Mouse (Mus musculus) c-Kit-positive CD71-positive TER-119-positive erythroid progenitor cells, embryonic 14.5 days (primary cell): Measurements from ENCODE around the gene Abhd5.

Source experiments
- DNase-seq: peaks from one replicate; pipeline ENCODE4 v3.0.0-alpha.2; 2013; ENCODE audit warnings: low spot score

Gene Abhd5

DNA sequence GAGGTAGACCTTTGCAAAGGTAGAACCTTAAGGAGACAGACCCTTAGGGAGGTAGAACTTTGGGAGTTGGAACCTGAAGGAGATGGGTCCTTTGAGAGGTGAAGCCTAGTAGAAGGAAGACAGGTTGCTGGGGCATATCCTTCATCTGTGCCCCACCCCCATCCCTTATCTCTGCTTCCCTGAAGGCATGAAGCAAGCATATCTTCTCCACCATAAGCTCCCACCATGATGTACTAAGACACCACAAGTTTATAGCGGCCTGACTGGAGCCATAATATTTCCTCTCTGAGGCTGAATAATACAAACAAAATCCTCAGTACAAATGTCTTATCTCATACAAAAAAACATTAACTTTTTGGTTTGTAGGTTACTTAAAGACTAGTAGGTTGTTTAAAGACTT lies 3.5 kb upstream of the Abhd5 start:
- peak; percentile 77 for DNase-seq

GRCm38 (mm10) chr9:122349286-122349685 lies 2.1 kb upstream of the Abhd5 start:
- no peak for DNase-seq

DNA sequence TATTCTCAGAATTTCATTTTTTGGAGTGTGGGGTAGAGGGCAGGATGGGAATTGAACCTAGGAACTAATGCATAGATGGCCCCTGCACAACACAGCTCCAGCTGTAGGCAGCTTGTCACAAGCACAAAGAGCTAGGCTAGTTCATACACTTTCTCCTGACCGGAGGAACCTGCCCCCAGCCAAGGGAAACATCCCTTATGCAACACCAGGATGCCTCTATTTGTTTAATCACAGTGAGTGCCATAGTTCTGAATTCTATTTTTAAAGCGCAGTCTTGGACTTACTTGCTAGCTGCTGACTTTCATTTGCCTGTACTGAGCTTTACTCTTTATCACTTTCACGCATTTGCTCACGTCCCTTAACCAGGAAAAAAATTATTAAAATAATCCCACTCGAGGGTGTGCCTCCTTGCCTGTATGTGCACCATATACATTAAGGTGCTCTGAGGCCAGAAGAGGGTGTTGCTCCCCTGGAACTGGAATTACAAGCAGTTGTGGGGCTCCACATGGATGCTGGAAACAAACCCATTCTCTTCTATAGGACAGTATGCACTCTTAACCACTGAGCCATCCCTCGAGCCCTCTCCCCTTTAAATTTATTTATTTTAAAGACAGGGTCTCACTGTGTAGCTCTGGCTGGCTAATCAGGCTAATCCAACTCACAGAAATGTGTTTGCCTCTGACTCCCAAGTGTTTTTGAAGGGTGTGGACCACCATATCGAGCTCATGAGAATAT lies 845 bp upstream of the Abhd5 start:
- DNase-seq, result no peak

DNA sequence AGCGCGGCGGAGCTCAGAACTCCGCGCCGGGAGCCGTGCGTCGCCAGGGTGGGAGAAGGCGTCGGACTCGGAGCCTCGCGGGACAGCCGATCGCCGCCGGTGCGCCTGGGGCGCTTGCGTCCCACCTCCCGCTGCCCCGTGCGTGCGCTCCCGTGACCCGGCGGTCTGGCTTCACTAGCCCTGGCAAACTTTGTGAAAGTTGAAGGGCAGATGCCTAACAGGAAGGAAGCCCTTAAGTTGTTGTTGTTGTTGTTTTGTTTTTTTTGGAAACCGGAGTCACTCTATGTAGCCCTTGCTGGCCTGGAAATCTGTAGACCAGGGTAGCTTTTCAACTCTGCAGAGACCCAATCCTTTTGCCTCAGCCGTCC lies 601 bp downstream of the Abhd5 start:
- peak; percentile 49 for DNase-seq

GRCm38 (mm10) chr9:122352911-122353310 lies 1.5 kb downstream of the Abhd5 start:
- DNase-seq, result no peak

GRCm38 (mm10) chr9:122354240-122354639 lies 2.8 kb downstream of the Abhd5 start:
- DNase-seq, result no peak

DNA sequence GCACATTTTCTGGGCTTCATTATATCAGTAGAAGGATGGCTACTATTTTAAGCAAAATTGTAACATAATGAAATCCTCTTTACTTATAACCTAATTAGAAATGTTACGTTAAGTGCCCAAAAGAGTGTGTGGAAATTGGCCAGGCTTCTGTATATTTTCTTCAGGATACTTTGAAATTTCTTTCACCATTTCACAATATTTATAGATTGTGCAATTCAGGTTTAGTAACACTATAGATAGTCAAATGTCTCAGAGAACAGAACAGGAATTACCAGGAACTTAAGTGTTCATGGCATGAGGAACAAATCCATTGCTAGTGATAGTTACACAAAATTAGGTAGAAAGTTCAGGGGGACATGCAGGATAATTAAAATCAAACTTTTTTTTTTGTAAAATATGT lies 5.7 kb downstream of the Abhd5 start:
- no peak for DNase-seq

- no peak for DNase-seq
Observed at GRCm38 (mm10) chr9:122357626-122358025, 6.2 kb downstream of the Abhd5 start.

- no peak for DNase-seq
Observed at GRCm38 (mm10) chr9:122364171-122364570, 12.8 kb downstream of the Abhd5 start.

GRCm38 (mm10) chr9:122370292-122370794 lies 18.9 kb downstream of the Abhd5 start:
- DNase-seq, result no peak

- no peak for DNase-seq
Observed at GRCm38 (mm10) chr9:122372506-122372905, 21.1 kb downstream of the Abhd5 start.

- DNase-seq, result no peak
Observed at GRCm38 (mm10) chr9:122372991-122373390, 21.6 kb downstream of the Abhd5 start.

DNA sequence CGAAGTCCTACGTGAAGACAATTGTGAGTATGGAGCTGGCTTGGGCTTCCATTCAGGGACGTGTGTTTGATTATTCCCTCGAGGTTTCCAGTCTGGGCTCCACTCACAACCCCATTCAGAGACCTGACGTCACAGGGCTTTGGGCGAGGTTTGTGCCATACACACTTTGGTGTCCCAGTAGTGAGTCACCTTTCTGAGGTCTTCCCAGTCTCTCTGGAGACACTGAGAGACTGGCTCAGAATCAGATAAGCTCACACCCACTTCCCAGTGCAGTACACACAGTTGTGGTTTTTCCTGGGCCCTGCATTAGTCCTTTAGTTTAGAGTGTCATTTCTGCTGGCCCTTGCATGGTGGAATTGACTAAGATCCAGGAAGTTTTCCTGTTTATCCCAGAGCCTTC lies 27.6 kb downstream of the Abhd5 start:
- DNase-seq, result no peak

DNA sequence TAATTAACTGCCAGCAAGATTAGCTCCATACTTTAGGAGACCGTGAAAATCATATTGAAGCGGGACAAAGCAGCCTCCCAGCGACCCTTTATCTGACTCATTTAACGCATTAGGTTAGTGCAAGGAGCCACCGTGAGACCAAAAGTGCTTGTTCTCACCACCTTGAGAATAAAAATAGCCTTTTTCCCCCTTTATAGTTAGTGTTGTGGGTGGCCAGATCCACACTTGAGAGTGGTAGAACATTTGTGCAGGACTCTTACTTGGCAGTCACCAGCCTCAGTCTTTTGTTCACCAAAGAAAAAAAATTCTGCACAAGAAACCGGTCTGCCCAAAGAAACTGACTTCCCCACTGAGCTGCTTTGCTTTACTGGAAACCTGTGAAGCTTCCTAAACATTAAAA lies 29.6 kb downstream of the Abhd5 start:
- DNase-seq, result no peak

DNA sequence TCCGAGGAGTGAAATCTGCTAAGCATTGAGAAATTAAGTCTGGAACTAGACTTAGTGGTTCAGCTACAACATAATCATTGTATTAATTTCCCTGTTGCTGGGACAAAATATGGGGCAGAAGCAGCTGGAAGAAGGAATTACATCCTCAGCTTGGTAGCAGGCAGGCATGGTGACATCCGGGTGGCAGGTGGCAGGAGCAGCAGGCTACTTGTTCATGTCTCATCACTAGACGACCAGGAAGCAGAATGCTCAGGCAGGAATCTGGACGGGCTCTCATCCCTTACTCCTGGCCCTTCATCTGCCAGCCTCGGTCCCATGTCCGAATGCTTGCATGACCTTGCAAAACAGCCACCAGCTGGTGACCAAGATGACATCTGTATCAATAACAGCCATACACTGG lies 30.6 kb downstream of the Abhd5 start:
- no peak for DNase-seq

DNA sequence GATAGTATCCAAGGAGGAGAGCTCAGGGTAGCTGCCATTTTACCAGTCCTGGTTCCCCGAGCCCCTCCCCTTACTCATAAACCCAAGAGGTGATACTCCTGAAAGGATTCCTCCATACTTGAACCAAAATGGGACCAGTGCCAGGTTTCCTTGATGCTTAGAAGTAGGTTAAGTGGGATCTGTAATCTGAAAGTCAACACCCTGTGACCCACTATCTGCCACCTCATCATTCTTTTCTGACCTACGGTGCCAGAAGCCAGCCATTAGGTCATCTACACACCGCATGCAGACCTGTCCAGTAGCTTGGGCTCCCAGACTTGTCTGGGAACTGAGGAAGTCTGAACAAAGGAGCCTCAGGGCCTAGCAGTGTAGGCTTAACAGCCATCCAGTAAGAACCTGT lies 34.6 kb downstream of the Abhd5 start:
- DNase-seq, result no peak

DNA sequence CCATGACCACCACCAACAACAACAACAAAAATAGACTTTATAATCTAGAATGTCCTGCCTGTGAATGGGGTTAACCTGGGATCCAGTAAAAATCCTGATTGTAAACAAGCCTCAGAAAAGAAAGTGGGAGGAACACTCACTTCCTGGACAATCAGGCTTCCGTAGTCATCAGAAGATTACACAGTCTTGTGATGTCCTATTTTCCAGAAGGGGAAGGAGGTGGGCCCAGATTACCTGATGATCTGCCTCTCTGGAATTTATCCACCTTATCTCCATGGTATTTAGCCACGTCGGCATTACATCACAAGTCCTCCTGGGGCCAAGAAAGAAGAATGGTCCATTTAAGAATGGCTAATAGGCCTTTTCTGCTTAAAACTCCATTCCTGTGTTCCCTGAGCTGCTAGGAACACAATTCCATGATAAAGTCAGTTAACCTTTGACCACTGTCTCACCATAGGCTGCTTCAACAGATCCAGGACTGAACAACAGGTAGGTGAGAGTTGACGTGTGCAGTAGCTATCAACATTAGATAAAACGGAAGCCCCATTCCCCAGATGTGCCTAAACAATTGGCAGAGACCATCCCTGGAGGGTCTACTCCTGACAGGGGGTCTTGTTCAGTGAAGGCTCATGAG lies 38.0 kb downstream of the Abhd5 start:
- DNase-seq, result no peak

DNA sequence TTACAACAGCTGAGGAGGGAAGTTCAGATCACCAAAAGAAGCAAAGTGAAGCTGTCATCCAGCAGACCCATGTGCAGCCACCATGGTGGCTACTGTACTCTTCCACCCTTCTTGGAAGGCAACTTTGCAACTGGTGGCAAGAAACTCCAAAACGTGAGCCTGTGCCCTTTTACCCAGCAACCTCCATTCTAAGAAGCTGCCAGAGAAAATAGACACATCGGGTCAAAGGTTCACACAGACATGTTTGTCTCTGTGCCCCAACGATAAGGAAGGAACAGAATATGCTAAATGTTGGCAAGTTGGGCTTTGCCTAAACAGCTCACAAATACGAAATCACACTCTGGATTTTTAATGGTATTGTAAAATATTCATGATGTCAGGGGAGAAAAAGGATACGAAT lies 44.4 kb downstream of the Abhd5 start:
- DNase-seq, result no peak

DNA sequence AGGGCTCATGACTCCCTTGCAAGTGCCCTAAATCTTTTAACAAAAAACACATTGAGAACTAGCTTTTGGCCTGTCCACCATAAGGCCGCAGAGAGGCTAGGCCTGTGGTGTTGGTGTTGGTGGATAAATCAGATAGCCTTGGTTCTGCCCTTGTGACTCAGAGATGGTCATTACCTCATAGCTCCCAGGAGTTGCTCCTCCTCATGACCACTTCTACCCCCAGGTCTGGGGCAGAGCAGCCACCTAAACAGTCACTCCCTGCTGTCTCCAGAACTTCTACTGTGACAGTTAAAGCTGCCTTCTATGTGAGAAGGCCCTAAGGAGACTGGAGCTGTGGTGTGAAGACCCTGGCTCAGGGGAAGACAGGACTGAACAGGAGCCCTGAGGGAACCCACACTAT lies 45.7 kb downstream of the Abhd5 start:
- no peak for DNase-seq

GRCm38 (mm10) chr9:122398746-122399145 lies 47.3 kb downstream of the Abhd5 start:
- no peak for DNase-seq

DNA sequence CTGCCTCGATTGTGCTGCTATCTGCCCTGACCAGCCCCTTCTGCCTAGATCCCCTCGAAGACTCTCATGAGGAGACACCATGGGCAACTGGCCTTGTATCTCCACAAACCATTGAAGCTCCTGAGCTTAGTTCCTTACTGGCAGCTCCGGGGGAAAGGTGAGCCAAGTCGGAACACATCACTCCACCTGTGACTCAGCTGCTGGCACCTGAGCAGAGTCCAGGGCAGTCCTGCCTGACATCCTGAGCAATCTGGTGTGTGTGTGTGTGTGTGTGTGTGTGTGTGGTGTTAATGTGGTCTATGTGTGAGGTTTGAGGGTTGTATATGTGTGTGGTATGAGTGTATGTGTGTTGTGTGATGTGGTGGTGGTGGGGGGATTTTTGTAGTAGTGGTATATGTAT lies 49.8 kb downstream of the Abhd5 start:
- no peak for DNase-seq

DNA sequence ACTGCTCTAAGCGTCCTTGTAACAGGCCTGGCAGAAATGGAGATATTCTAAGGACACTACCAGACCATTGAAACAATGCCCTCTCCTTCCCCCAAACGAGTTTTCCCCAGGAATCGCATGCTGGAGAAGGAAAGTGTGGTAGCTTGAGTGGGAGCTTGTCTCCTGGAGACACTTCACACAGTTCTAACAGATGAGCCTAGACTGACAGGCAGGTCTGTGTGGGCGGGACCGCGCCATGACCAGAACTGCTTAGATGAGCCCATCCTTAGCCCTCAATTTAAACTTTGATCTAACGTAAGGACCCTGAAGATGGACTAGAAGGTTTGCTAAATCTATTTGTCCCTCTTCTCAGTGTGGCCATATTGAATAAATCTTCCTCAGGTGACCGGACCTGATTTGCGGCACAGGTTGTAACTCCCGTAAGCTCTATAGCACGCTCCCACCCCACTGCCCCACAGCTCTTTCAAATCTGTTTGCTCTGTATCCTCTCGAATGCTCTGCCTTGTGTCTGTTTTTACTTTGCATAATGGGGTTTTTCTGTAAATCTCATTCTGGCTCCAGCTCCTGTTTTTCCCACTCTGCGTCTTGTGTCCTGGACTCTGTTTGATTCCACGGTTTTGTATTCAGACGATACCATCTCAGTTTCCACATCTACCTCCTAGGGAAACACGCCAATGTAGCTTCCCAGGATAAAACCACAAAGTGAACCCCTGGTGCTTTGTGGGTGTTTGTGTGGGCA lies 59.2 kb downstream of the Abhd5 start:
- DNase-seq, result no peak

DNA sequence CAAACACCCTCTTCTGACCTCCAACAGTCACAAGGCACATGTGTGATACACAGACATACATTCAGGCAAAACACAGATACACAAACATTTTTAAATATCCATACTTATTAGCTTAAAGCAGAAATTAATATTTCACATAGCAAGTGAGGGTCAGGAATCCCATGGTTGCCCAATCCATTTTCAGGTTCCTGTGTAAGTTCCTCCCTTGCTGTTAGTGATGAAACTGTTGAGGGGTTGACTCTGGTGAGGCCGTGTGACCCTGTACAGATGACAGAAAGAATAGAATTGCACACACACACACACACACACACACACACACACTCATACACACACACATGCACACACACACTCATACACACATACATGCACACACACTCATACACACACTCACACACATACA lies 63.2 kb downstream of the Abhd5 start:
- no peak for DNase-seq
